Mouse (Mus musculus): Measurements from ENCODE around the gene Morn1. TPM values are rescaled to one million over a fixed set of nuclear protein-coding genes. Genes with fewer than 3 reads are reported as not detected.

The Morn1 gene
- polyA plus RNA-seq, 1 experiment from 2014 or later, result 6.2 TPM

DNA sequence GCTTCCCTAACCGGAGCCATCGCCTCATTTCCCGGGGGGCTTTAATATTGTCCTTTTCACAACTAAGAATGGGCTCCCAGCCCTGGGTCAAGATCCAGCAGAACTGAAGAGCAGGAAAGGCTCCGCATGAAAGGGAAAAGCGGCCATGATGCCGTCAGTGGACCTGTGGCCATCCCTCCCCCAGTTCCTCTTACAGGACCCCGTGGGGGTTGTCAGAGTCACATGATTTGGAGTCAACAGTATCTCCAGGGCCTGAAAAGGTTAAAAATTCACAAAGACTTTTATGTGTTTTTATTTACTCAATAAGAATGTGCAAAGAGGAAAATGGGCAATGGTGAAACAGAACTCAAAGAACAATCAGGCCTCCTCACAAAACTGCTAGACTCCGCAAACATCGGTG lies 99.5 kb downstream of the Morn1 start:
- Histone ChIP-seq H3K9me3 (no peaks in the 10 kb centered on the region), H3K4me2 (no peak overlapping the region), H3K27me3 (no peaks in the 10 kb centered on the region), H3K36me3 (no peaks in the 10 kb centered on the region), H3K4me3 (no peak overlapping the region), H3K9ac (no peak overlapping the region), H3K4me1 (peaks cover 78% of the 10 kb centered on the region), H3K27ac (no peak overlapping the region)
- 93% methylated on average over 9 of the region's 9 CpGs for WGBS
- no peak for ATAC-seq (ENCODE audit: insufficient number of reproducible peaks, insufficient read depth, low FRiP score, low TSS enrichment, low read depth)

DNA sequence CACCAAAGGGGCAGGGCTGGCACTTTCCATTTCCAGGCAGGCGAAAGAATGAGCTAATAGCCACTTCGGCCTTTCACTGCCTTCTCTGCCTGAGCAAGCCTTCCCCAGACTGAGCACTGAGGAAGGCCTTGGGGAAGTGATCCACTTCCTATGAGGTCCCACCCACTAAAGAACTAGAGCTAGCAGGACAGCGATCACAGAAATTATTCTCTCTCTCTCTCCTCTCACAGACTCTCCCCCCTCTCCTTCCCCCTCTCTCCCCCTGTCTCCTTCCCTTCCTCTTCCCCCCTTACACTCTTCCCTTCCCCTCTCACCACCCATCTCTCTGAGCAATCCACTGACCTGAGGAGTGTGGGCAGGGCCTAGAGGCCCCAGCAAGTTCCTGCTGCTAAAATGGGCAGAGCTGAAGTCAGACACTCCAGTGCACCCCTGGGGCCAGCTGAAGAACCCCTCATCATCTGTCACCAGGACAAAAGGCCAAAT lies 100.9 kb downstream of the Morn1 start:
- WGBS, result 55% methylated on average over 3 of the region's 3 CpGs

GRCm38 (mm10) chr4:155188341-155188740 lies 102.0 kb downstream of the Morn1 start:
- 0 out of 2 replicates have a peak, but pooled peaks cover 3% of the 10 kb centered on the region for H3K36me3 ChIP-seq
- H3K4me3 ChIP-seq, result no peak overlapping the region
- H3K27me3 ChIP-seq, result no peaks in the 10 kb centered on the region
- peaks cover 92% of the 10 kb centered on the region for H3K4me1 ChIP-seq
- H3K9me3 ChIP-seq, result no peaks in the 10 kb centered on the region
- no peak for ATAC-seq (ENCODE audit: insufficient number of reproducible peaks, insufficient read depth, low FRiP score, low TSS enrichment, low read depth)
- H3K9ac ChIP-seq, result peak overlapping the region; percentile 32; the same call in 1 of the 2 replicates
- WGBS, result 12% methylated on average over 8 of the region's 8 CpGs
- H3K4me2 ChIP-seq, result no peak overlapping the region
- H3K27ac ChIP-seq, result 0 out of 2 replicates have a peak overlapping the region, but pooled peaks have one; percentile 39

More for the DNA sequence above, 100.9 kb downstream of the Morn1 start:
- ATAC-seq (ENCODE audit: insufficient number of reproducible peaks, insufficient read depth, low FRiP score, low TSS enrichment, low read depth), result no peak
- H3K9me3 ChIP-seq, result no peaks in the 10 kb centered on the region
- peaks cover 91% of the 10 kb centered on the region for H3K4me1 ChIP-seq
- H3K36me3 ChIP-seq, result no peaks in the 10 kb centered on the region
- H3K27ac ChIP-seq, result peak overlapping the region; percentile 39; the same call in 1 of the 2 replicates
- H3K4me3 ChIP-seq, result no peak overlapping the region
- H3K9ac ChIP-seq, result no peak overlapping the region
- no peak overlapping the region for H3K4me2 ChIP-seq
- no peaks in the 10 kb centered on the region for H3K27me3 ChIP-seq

DNA sequence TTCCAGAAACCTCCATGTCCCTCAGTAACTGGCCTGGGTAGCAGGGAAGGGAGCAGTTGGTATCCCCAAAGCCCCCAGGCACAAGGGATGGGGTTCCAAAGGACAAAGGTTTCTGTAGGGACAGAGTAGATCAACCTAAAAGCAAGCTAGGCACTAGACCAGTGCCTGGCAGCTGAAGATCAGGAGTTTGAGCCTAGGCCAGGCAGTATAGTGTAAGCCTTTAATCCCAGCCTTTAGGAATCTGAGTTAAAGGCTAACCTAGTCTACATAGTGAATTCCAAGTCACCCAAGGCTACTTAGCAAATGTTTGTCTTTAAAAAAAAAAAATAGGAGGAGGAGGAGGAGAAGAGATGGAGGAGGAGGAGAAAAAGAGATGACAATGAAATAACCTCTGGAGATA lies 102.4 kb downstream of the Morn1 start:
- Histone ChIP-seq H3K27ac (0 out of 2 replicates have a peak overlapping the region, but pooled peaks have one; percentile 39), H3K4me1 (peaks cover 89% of the 10 kb centered on the region), H3K9me3 (no peaks in the 10 kb centered on the region), H3K4me2 (no peak overlapping the region), H3K27me3 (no peaks in the 10 kb centered on the region), H3K4me3 (no peak overlapping the region), H3K9ac (peak overlapping the region; percentile 32; the same call in 1 of the 2 replicates), H3K36me3 (0 out of 2 replicates have a peak, but pooled peaks cover 6% of the 10 kb centered on the region)
- no peak for ATAC-seq (ENCODE audit: insufficient number of reproducible peaks, insufficient read depth, low FRiP score, low TSS enrichment, low read depth)

GRCm38 (mm10) chr4:155189711-155190139 lies 103.3 kb downstream of the Morn1 start:
- Histone ChIP-seq H3K27me3 (no peaks in the 10 kb centered on the region), H3K4me1 (peaks cover 83% of the 10 kb centered on the region), H3K36me3 (0 out of 2 replicates have a peak, but pooled peaks cover 6% of the 10 kb centered on the region), H3K4me2 (0 out of 2 replicates have a peak overlapping the region, but pooled peaks have one; percentile 3), H3K9ac (peak overlapping the region; percentile 49; the same call in 1 of the 2 replicates), H3K27ac (peak overlapping the region; percentile 33), H3K4me3 (no peak overlapping the region; the same call in 1 of the 2 replicates), H3K9me3 (no peaks in the 10 kb centered on the region)
- no peak for ATAC-seq (ENCODE audit: insufficient number of reproducible peaks, insufficient read depth, low FRiP score, low TSS enrichment, low read depth)
- 8% methylated on average over 4 of the region's 4 CpGs for WGBS

- Histone ChIP-seq H3K27ac (peak overlapping the region; percentile 33; the same call in 1 of the 2 replicates), H3K4me2 (0 out of 2 replicates have a peak overlapping the region, but pooled peaks have one; percentile 3), H3K4me1 (peaks cover 83% of the 10 kb centered on the region), H3K4me3 (no peak overlapping the region), H3K27me3 (no peaks in the 10 kb centered on the region), H3K9me3 (no peaks in the 10 kb centered on the region), H3K9ac (peak overlapping the region; percentile 49; the same call in 1 of the 2 replicates), H3K36me3 (0 out of 2 replicates have a peak, but pooled peaks cover 6% of the 10 kb centered on the region)
- no peak for ATAC-seq (ENCODE audit: insufficient number of reproducible peaks, insufficient read depth, low FRiP score, low TSS enrichment, low read depth)
- 39% methylated on average over 7 of the region's 7 CpGs for WGBS
These were observed 103.9 kb downstream of the Morn1 start for GRCm38 (mm10) chr4:155190275-155190674.

Other genes starting within 250 kb of the Morn1 start
- gene Ttc34, start 249.1 kb upstream of the Morn1 start, polyA plus RNA-seq (2015; fragmentation: Nextera tagmentation; extraction: Ambion mirVana), result 0.36 and 0.49 TPM in 2 replicates
- gene Mmel1, start 217.0 kb upstream of the Morn1 start, polyA plus RNA-seq (2015; fragmentation: Nextera tagmentation; extraction: Ambion mirVana), result 0.28 TPM in 1 of 2 replicates, not detected in the other
- gene Fam213b, start 187.4 kb upstream of the Morn1 start, polyA plus RNA-seq (2015; fragmentation: Nextera tagmentation; extraction: Ambion mirVana), result 48.6 and 53.6 TPM in 2 replicates
- 1.6 and 1.8 TPM in 2 replicates for gene Tnfrsf14, start 158.0 kb upstream of the Morn1 start, polyA plus RNA-seq (2015; fragmentation: Nextera tagmentation; extraction: Ambion mirVana)
- 4.2 and 6.0 TPM in 2 replicates for gene Hes5, start 125.7 kb upstream of the Morn1 start, polyA plus RNA-seq (2015; fragmentation: Nextera tagmentation; extraction: Ambion mirVana)
- gene Pank4, start 122.5 kb upstream of the Morn1 start, polyA plus RNA-seq (2015; fragmentation: Nextera tagmentation; extraction: Ambion mirVana), result 48.3 and 54.1 TPM in 2 replicates
- gene Plch2, start 29.8 kb upstream of the Morn1 start, polyA plus RNA-seq (2015; fragmentation: Nextera tagmentation; extraction: Ambion mirVana), result 11.2 and 12.8 TPM in 2 replicates
- gene Pex10, start 19.6 kb upstream of the Morn1 start, polyA plus RNA-seq (2015; fragmentation: Nextera tagmentation; extraction: Ambion mirVana), result 22.2 and 26.4 TPM in 2 replicates
- gene Rer1, start 195 bp upstream of the Morn1 start, polyA plus RNA-seq (2015; fragmentation: Nextera tagmentation; extraction: Ambion mirVana), result 147 and 162 TPM in 2 replicates
- 21.5 and 24.9 TPM in 2 replicates for gene Ski, start 136.0 kb downstream of the Morn1 start, polyA plus RNA-seq (2015; fragmentation: Nextera tagmentation; extraction: Ambion mirVana)
- gene Faap20, start 163.2 kb downstream of the Morn1 start, polyA plus RNA-seq (2015; fragmentation: Nextera tagmentation; extraction: Ambion mirVana), result 77.4 and 80.0 TPM in 2 replicates